Mouse (Mus musculus): ENCODE measurements at regions not wholly inside any gene's neighbourhood (a gene's known extent, or its start where the extent isn't known, plus 50 kb on each side); places are given as distances from the start of the nearest gene placed in this dataset.

- no peak overlapping the region for H3K4me3 ChIP-seq (ENCODE audit: low read depth, low read length)
- H3K9ac ChIP-seq (replicated peaks; ENCODE audit: low read length, poor library complexity, severe bottlenecking) = no peak overlapping the region
- no peaks in the 10 kb centered on the region for H3K36me3 ChIP-seq (ENCODE audit: insufficient read depth, low read length)
- H3K4me1 ChIP-seq (ENCODE audit: insufficient read depth, low read length) = no peaks in the 10 kb centered on the region
- ATAC-seq (ENCODE audit: low FRiP score) = no peak
- H3K4me2 ChIP-seq (ENCODE audit: low read depth, low read length, poor library complexity, severe bottlenecking) = no peak overlapping the region
- H3K9me3 ChIP-seq (ENCODE audit: low read length) = no peaks in the 10 kb centered on the region
- DNase-seq (ENCODE audit: low spot score) = no peak
- H3K27me3 ChIP-seq (ENCODE audit: insufficient read depth, low read length) = no peaks in the 10 kb centered on the region
- 86% methylated on average over 3 of the region's 3 CpGs for WGBS
- H3K27ac ChIP-seq (ENCODE audit: low read depth, low read length) = no peak overlapping the region
- no peak for TF ChIP-seq CTCF (IDR thresholded peaks at IDR 0.05)
These were observed 124.3 kb downstream of the Btc start for GRCm38 (mm10) chr5:91278466-91278865.

GRCm38 (mm10) chr5:91279464-91279863 lies 123.3 kb downstream of the Btc start:
- H3K36me3 ChIP-seq (ENCODE audit: insufficient read depth, low read length) = no peaks in the 10 kb centered on the region
- no peak for ATAC-seq (ENCODE audit: low FRiP score)
- TF ChIP-seq CTCF (IDR thresholded peaks at IDR 0.05) = no peak
- WGBS = 82% methylated on average over 2 of the region's 2 CpGs
- no peaks in the 10 kb centered on the region for H3K9me3 ChIP-seq (ENCODE audit: low read length)
- H3K9ac ChIP-seq (replicated peaks; ENCODE audit: low read length, poor library complexity, severe bottlenecking) = no peak overlapping the region
- H3K4me2 ChIP-seq (ENCODE audit: low read depth, low read length, poor library complexity, severe bottlenecking) = no peak overlapping the region
- no peak overlapping the region for H3K4me3 ChIP-seq (ENCODE audit: low read depth, low read length)
- no peak overlapping the region for H3K27ac ChIP-seq (ENCODE audit: low read depth, low read length)
- no peak for DNase-seq (ENCODE audit: low spot score)
- no peaks in the 10 kb centered on the region for H3K27me3 ChIP-seq (ENCODE audit: insufficient read depth, low read length)
- no peaks in the 10 kb centered on the region for H3K4me1 ChIP-seq (ENCODE audit: insufficient read depth, low read length)

GRCm38 (mm10) chr5:91282969-91283368 lies 119.8 kb downstream of the Btc start:
- Histone ChIP-seq H3K9me3 (ENCODE audit: low read length) (no peaks in the 10 kb centered on the region), H3K27me3 (ENCODE audit: insufficient read depth, low read length) (no peaks in the 10 kb centered on the region), H3K36me3 (ENCODE audit: insufficient read depth, low read length) (no peaks in the 10 kb centered on the region), H3K27ac (ENCODE audit: low read depth, low read length) (no peak overlapping the region), H3K4me2 (ENCODE audit: low read depth, low read length, poor library complexity, severe bottlenecking) (no peak overlapping the region), H3K4me3 (ENCODE audit: low read depth, low read length) (no peak overlapping the region), H3K9ac (replicated peaks; ENCODE audit: low read length, poor library complexity, severe bottlenecking) (no peak overlapping the region), H3K4me1 (ENCODE audit: insufficient read depth, low read length) (no peaks in the 10 kb centered on the region)
- DNase-seq (ENCODE audit: low spot score) (no peak), ATAC-seq (ENCODE audit: low FRiP score) (no peak)
- TF ChIP-seq CTCF (IDR thresholded peaks at IDR 0.05) = no peak
- WGBS = 88% methylated on average over 7 of the region's 7 CpGs

- WGBS = 76% methylated on average over 4 of the region's 4 CpGs
- no peak for ATAC-seq (ENCODE audit: low FRiP score)
These were observed 109.7 kb downstream of the Btc start for GRCm38 (mm10) chr5:91293073-91293472.

GRCm38 (mm10) chr5:91294957-91295356 lies 107.8 kb downstream of the Btc start:
- WGBS = 96% methylated on average over 3 of the region's 3 CpGs
- Histone ChIP-seq H3K9ac (replicated peaks; ENCODE audit: low read length, poor library complexity, severe bottlenecking) (no peak overlapping the region), H3K4me3 (ENCODE audit: low read depth, low read length) (no peak overlapping the region), H3K4me1 (ENCODE audit: insufficient read depth, low read length) (no peaks in the 10 kb centered on the region), H3K27me3 (ENCODE audit: insufficient read depth, low read length) (no peaks in the 10 kb centered on the region), H3K4me2 (ENCODE audit: low read depth, low read length, poor library complexity, severe bottlenecking) (no peak overlapping the region), H3K36me3 (ENCODE audit: insufficient read depth, low read length) (no peaks in the 10 kb centered on the region), H3K9me3 (ENCODE audit: low read length) (no peaks in the 10 kb centered on the region; the same call in 1 of the 2 replicates), H3K27ac (ENCODE audit: low read depth, low read length) (no peak overlapping the region)
- DNase-seq (ENCODE audit: low spot score) (peak; percentile 37), ATAC-seq (ENCODE audit: low FRiP score) (no peak)
- TF ChIP-seq CTCF (IDR thresholded peaks at IDR 0.05) = no peak

More at GRCm38 (mm10) chr5:91293073-91293472, 109.7 kb downstream of the Btc start:
- no peak overlapping the region for H3K4me3 ChIP-seq (ENCODE audit: low read depth, low read length)
- no peak for DNase-seq (ENCODE audit: low spot score)
- H3K4me1 ChIP-seq (ENCODE audit: insufficient read depth, low read length) = no peaks in the 10 kb centered on the region
- H3K9ac ChIP-seq (replicated peaks; ENCODE audit: low read length, poor library complexity, severe bottlenecking) = no peak overlapping the region
- H3K36me3 ChIP-seq (ENCODE audit: insufficient read depth, low read length) = no peaks in the 10 kb centered on the region
- TF ChIP-seq CTCF (IDR thresholded peaks at IDR 0.05) = no peak
- H3K27ac ChIP-seq (ENCODE audit: low read depth, low read length) = no peak overlapping the region
- H3K9me3 ChIP-seq (ENCODE audit: low read length) = no peaks in the 10 kb centered on the region; the same call in 1 of the 2 replicates
- H3K27me3 ChIP-seq (ENCODE audit: insufficient read depth, low read length) = no peaks in the 10 kb centered on the region
- H3K4me2 ChIP-seq (ENCODE audit: low read depth, low read length, poor library complexity, severe bottlenecking) = no peak overlapping the region

DNA sequence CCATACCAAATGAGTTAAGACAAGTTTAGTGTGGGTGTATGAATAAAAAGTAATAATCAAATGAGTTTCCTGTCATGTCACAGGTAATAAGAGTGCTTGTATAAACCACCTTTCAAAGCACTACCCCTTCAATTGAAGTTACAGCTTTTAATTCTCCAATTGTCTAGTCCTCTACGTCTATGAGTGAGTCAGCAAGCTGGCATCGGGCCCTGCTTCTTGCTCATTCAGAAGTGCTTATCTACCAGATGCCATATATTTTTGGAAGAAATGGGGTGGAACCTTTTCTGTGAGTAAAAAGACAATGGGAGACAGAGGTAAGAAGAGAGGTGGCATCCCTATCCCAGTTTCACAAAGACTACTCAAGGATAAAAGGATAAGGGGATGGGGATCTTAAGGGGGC lies 105.7 kb downstream of the Btc start:
- DNase-seq (ENCODE audit: low spot score) (no peak), ATAC-seq (ENCODE audit: low FRiP score) (no peak)
- Histone ChIP-seq H3K4me2 (ENCODE audit: low read depth, low read length, poor library complexity, severe bottlenecking) (no peak overlapping the region), H3K27me3 (ENCODE audit: insufficient read depth, low read length) (no peaks in the 10 kb centered on the region), H3K9me3 (ENCODE audit: low read length) (no peaks in the 10 kb centered on the region; the same call in 1 of the 2 replicates), H3K9ac (replicated peaks; ENCODE audit: low read length, poor library complexity, severe bottlenecking) (no peak overlapping the region), H3K4me1 (ENCODE audit: insufficient read depth, low read length) (no peaks in the 10 kb centered on the region), H3K27ac (ENCODE audit: low read depth, low read length) (no peak overlapping the region), H3K36me3 (ENCODE audit: insufficient read depth, low read length) (no peaks in the 10 kb centered on the region), H3K4me3 (ENCODE audit: low read depth, low read length) (no peak overlapping the region)
- TF ChIP-seq CTCF (IDR thresholded peaks at IDR 0.05) = no peak
- WGBS = 87% methylated on average over 2 of the region's 2 CpGs

Measured in midbrain, postnatal 0 days (tissue).